Mouse (Mus musculus): ENCODE data around the gene Mta1.

GRCm38 (mm10) chr12:113144001-113144756 lies 46.1 kb downstream of the Mta1 start:
- TF ChIP-seq CTCF (IDR thresholded peaks at IDR 0.05; ENCODE audit: insufficient read depth, low read length) (peak; percentile 83), POLR2A (IDR thresholded peaks at IDR 0.05; ENCODE audit: borderline replicate concordance, extremely low read depth, low read depth, low read length) (no peak; the same call in 1 of the 2 replicates)

Measured in lung, adult 2 months (tissue).